Mouse (Mus musculus): ENCODE measurements at regions not wholly inside any gene's neighbourhood (a gene's known extent, or its start where the extent isn't known, plus 50 kb on each side); places are given as distances from the start of the nearest gene placed in this dataset.

DNA sequence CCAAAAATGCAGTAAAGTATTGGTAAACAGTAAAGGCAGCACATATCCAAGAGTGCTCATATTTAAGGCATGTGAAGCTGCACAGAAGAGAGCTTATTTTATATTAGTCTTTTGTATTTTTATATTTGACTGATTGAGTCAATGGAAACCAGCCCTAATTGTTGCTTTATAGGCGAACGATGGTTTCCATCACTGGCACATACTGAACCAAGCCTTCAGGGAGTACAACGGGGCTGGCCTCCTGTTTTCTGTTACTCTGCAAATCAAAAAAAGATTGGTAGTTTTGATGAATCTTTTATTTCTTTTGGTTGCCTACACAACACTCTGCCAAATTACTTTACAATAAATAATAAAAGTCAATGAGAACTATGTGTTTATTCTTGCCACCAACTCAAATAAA lies 189.7 kb upstream of the Rspo3 start:
- peak; percentile 56 for DNase-seq (ENCODE audit: low spot score)
- Histone ChIP-seq H3K36me3 (no peaks in the 10 kb centered on the region), H3K9me3 (replicated peaks) (no peaks in the 10 kb centered on the region), H3K4me1 (peaks cover 19% of the 10 kb centered on the region), H3K27me3 (ENCODE audit: low read depth, poor library complexity, severe bottlenecking) (no peaks in the 10 kb centered on the region), H3K27ac (no peak overlapping the region), H3K4me3 (no peak overlapping the region)
- 49% methylated on average over 3 of the region's 3 CpGs for WGBS

DNA sequence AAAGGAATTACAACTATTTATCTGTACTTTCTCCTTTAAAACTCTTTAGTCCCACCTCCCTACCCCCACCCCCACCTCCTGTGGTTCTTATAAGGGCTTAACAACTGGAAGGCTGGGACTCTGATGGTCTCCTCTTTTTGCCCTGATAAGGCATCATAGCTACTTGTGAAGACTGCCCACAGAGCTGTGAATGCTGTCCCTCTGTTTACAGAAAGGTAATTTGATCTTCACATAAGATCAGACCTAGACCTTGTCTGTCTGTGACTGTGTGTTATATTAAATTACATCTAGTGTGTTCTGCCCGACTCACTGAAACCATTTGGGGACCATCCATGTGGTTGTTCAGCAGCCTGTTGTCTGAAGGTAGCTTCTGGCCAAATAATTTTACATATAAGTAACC lies 175.3 kb upstream of the Rspo3 start:
- Histone ChIP-seq H3K36me3 (no peaks in the 10 kb centered on the region), H3K4me3 (no peak overlapping the region), H3K4me1 (0 out of 2 replicates have a peak, but pooled peaks cover 3% of the 10 kb centered on the region), H3K27me3 (ENCODE audit: low read depth, poor library complexity, severe bottlenecking) (no peaks in the 10 kb centered on the region), H3K9me3 (replicated peaks) (no peaks in the 10 kb centered on the region), H3K27ac (no peak overlapping the region)
- WGBS = 24% methylated on average over 1 of the region's 1 CpGs
- no peak for DNase-seq (ENCODE audit: low spot score)

DNA sequence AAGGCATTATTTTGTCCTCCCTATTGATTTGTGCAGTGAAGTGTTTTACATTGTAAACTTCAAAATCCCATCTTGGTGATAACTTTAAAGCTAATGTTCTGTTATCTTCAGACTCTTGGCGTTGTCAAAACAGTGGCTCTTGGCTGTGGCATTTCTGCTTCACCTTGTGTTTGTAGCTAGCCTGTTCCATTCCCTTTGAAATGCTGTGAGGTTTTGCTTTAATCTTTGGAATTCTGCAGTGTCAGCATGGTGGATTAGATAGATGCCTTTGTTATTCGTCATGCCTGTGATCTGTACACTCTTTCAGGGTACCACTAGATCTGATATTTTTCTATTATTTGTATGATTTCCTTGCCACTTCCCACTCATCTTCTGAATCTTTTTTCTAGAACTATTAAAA lies 173.0 kb upstream of the Rspo3 start:
- H3K4me3 ChIP-seq = no peak overlapping the region
- H3K4me1 ChIP-seq = peaks cover 5% of the 10 kb centered on the region; the same call in 1 of the 2 replicates
- H3K9me3 ChIP-seq (replicated peaks) = no peaks in the 10 kb centered on the region
- DNase-seq (ENCODE audit: low spot score) = no peak
- H3K27me3 ChIP-seq (ENCODE audit: low read depth, poor library complexity, severe bottlenecking) = no peaks in the 10 kb centered on the region
- H3K36me3 ChIP-seq = no peaks in the 10 kb centered on the region
- H3K27ac ChIP-seq = no peak overlapping the region
- 64% methylated on average over 2 of the region's 2 CpGs for WGBS

DNA sequence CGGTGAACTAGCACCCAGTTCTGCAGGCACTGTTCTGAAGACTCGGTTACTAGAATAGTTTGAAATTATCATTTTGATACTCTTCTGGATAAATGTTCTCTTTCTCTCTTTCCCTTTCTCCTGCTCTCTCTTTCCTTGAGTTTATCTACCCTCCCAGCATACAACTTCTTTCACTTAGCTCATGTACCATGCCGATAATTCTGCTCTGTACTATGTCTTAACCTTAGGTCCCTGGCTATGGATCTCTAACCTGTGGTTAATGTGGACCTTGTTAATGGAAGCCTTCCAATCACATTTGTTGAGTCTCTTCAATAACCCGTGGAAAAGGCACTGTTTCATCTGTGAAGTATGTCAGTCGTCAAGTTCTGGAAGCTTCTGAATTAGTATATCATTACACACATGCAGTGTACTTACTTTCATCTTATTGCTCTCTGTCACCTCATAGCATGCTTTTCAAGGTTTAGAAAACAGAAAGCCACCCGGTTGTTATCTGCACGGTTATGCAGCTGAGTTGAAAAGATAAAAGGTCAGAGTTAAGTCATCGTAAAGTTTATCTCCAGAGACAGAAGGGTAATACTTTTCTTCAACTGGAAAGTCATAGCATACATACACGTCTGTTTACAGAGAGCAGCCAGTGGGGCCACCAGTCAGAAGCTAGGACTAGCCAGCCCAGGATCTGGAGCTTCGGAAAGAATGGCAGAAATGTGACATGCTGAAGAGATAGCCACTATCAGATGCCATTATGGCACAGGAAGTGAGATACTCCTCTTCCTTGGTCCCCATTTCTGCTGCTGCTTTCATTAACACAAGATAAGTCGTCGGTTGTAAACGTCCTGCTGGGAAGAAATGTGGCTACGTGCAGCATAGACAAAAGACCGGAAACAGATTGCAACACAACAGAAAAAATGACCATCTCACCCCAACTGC lies 157.6 kb upstream of the Rspo3 start:
- Histone ChIP-seq H3K36me3 (no peaks in the 10 kb centered on the region), H3K27me3 (ENCODE audit: low read depth, poor library complexity, severe bottlenecking) (no peaks in the 10 kb centered on the region), H3K27ac (no peak overlapping the region), H3K9me3 (replicated peaks) (no peaks in the 10 kb centered on the region), H3K4me1 (no peaks in the 10 kb centered on the region), H3K4me3 (no peak overlapping the region)
- no peak for DNase-seq (ENCODE audit: low spot score)
- 75% methylated on average over 15 of the region's 15 CpGs for WGBS

DNA sequence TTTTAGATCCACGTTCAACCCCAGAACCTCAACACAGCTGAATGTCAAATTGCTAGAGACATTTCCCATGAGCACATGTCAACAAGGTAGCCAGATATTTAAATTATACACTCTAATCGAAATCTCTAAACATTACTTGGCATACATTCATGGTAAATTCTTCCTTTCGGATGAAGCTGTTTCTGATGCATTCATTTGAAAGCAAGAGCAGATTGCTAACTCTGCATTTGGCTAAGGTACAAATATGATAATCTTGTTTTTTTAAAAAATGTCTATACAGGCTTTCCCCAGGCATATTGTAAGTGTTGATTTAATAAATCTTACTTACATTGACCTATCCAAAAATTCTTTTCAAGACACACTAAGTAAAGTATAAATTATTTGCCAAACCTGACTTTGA lies 153.9 kb upstream of the Rspo3 start:
- Histone ChIP-seq H3K27me3 (ENCODE audit: low read depth, poor library complexity, severe bottlenecking) (no peaks in the 10 kb centered on the region), H3K9me3 (replicated peaks) (no peaks in the 10 kb centered on the region), H3K27ac (no peak overlapping the region), H3K36me3 (no peaks in the 10 kb centered on the region), H3K4me3 (no peak overlapping the region), H3K4me1 (no peaks in the 10 kb centered on the region)
- WGBS = 90% methylated on average over 3 of the region's 3 CpGs
- DNase-seq (ENCODE audit: low spot score) = no peak

DNA sequence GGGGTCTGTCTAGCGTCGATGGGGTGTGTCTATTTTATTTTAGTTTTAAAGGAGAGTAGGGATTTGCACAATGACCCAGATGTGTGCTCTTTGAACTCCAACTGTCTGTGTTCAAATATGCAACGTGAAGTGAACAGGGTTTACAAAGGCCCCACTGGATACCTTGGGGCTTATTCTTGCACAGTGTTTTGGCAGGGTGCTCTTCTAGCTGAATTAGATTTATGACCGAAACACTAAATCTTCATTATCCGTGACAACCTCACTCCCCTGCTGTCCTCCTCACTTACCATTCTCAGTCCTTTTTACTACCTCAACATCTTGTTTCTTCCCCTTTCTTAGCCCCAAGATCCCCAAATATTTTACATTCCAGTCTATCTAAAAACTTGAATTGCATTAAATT lies 151.3 kb upstream of the Rspo3 start:
- DNase-seq (ENCODE audit: low spot score) = no peak
- H3K27me3 ChIP-seq (ENCODE audit: low read depth, poor library complexity, severe bottlenecking) = no peaks in the 10 kb centered on the region
- H3K4me3 ChIP-seq = no peak overlapping the region
- H3K9me3 ChIP-seq (replicated peaks) = no peaks in the 10 kb centered on the region
- H3K36me3 ChIP-seq = no peaks in the 10 kb centered on the region
- no peak overlapping the region for H3K27ac ChIP-seq
- 63% methylated on average over 5 of the region's 5 CpGs for WGBS
- no peaks in the 10 kb centered on the region for H3K4me1 ChIP-seq

DNA sequence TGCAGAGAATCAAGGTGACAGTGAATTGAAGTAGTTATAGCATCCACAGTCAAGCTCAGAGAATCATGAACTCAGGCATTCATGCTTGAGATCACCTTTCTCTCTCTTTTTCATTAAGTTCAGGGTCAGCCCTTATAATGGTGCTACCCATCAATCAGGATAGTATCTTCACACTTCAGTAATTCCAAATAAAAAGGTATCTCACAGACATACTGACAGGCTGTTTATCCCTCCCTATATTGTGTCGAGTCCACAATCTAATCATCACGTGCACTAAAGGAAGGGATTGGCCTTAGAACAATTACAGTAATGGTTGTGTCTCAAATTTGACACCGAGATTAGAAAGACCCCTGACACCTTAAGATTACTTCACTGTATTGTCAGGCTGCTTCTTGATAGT lies 138.7 kb upstream of the Rspo3 start:
- Histone ChIP-seq H3K4me1 (peaks cover 16% of the 10 kb centered on the region; the same call in 1 of the 2 replicates), H3K9me3 (replicated peaks) (no peaks in the 10 kb centered on the region), H3K27me3 (ENCODE audit: low read depth, poor library complexity, severe bottlenecking) (no peaks in the 10 kb centered on the region), H3K27ac (no peak overlapping the region), H3K4me3 (no peak overlapping the region), H3K36me3 (no peaks in the 10 kb centered on the region)
- WGBS = 62% methylated on average over 3 of the region's 3 CpGs
- DNase-seq (ENCODE audit: low spot score) = no peak

DNA sequence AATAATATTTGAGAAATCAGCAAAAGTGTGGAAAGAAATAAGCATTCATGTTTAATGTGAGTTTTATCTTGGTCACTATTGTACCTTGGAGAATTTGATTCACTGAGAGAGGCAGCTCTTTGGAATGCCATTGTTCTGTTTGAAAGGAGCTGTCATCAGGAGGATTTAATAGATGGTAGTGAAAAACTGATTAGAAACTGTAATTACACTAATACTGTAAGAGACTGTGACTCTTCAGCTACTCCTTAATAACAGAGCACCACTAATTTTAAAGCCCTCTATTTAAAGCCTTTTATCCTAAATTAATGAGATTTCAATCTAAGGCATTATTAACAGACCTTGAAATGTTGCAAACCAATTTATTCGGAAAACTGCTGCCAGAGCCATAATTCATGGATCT lies 126.1 kb upstream of the Rspo3 start:
- H3K4me3 ChIP-seq = no peak overlapping the region
- H3K27me3 ChIP-seq (ENCODE audit: low read depth, poor library complexity, severe bottlenecking) = no peaks in the 10 kb centered on the region
- 81% methylated on average over 1 of the region's 1 CpGs for WGBS
- no peak overlapping the region for H3K27ac ChIP-seq
- DNase-seq (ENCODE audit: low spot score) = no peak
- no peaks in the 10 kb centered on the region for H3K9me3 ChIP-seq (replicated peaks)
- H3K4me1 ChIP-seq = no peaks in the 10 kb centered on the region
- no peaks in the 10 kb centered on the region for H3K36me3 ChIP-seq

DNA sequence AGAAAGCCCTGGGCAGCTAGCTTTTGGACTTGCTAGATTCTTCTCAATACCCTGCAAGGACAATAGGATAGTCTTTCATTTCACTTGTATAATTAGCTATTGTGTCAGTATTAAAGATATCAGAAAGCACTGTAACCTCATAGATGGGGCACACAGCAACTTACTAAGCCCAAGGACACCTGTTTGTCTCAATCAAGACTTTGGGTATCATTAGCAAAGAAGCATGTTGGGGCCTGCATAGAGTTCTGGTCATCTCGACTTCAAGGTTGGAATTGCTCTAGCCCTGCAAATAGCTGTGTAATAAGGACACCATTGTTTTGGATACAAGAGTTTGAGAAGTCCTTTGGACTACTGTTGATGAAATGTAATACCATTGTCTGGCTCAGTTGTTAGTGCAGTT lies 104.6 kb upstream of the Rspo3 start:
- H3K36me3 ChIP-seq = no peaks in the 10 kb centered on the region
- DNase-seq (ENCODE audit: low spot score) = no peak
- no peak overlapping the region for H3K4me3 ChIP-seq
- H3K9me3 ChIP-seq (replicated peaks) = no peaks in the 10 kb centered on the region
- H3K27ac ChIP-seq = no peak overlapping the region
- WGBS = 67% methylated on average over 1 of the region's 1 CpGs
- H3K4me1 ChIP-seq = peaks cover 4% of the 10 kb centered on the region; the same call in 1 of the 2 replicates
- no peaks in the 10 kb centered on the region for H3K27me3 ChIP-seq (ENCODE audit: low read depth, poor library complexity, severe bottlenecking)

DNA sequence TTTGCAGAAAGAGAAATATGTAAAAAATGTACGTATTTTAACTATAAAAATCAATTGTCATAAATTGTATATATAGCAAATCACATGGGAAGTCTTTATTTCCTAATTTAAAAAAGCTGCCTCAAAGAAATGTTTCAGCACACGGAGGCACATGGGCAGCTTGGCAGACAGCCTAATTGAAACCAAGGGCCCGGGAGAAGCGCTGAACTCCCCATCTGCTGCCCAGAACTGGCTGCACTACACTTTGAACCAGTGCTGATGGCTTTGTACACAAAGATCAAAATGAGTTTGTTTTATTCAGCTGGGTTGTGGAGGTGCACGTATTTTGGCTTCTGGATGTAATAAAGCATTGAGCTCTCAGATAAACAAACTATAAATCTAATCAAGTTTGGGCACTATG lies 100.2 kb upstream of the Rspo3 start:
- DNase-seq (ENCODE audit: low spot score) = peak; percentile 42
- 29% methylated on average over 5 of the region's 5 CpGs for WGBS

DNA sequence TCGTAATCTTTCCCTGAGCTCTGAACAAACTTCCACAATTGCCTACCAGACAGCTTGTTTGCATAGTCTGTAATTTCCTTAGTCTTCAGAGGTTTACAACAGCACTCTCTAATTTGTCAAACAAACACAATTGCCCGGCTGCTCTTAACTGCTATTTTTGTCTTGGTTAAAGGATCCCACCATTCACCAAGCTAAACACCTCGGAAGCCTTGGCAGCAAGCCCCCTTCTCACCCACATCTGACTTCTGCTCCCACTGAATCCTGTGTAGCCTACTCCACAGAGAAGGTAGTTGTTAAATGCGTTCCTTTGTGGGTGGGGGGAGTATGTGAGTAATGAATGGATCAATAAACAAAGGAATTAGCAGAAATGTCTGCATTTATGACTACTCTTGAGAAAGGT lies 59.8 kb upstream of the Rspo3 start:
- Histone ChIP-seq H3K36me3 (no peaks in the 10 kb centered on the region), H3K4me3 (no peak overlapping the region), H3K4me1 (peaks cover 6% of the 10 kb centered on the region; the same call in 1 of the 2 replicates), H3K9me3 (replicated peaks) (no peaks in the 10 kb centered on the region), H3K27ac (no peak overlapping the region), H3K27me3 (ENCODE audit: low read depth, poor library complexity, severe bottlenecking) (no peaks in the 10 kb centered on the region)
- WGBS = 32% methylated on average over 4 of the region's 4 CpGs
- DNase-seq (ENCODE audit: low spot score) = no peak

More for the DNA sequence above, 100.2 kb upstream of the Rspo3 start:
- Histone ChIP-seq H3K27me3 (ENCODE audit: low read depth, poor library complexity, severe bottlenecking) (no peaks in the 10 kb centered on the region), H3K4me1 (peaks cover 4% of the 10 kb centered on the region; the same call in 1 of the 2 replicates), H3K36me3 (no peaks in the 10 kb centered on the region), H3K4me3 (no peak overlapping the region), H3K27ac (no peak overlapping the region), H3K9me3 (replicated peaks) (no peaks in the 10 kb centered on the region)

DNA sequence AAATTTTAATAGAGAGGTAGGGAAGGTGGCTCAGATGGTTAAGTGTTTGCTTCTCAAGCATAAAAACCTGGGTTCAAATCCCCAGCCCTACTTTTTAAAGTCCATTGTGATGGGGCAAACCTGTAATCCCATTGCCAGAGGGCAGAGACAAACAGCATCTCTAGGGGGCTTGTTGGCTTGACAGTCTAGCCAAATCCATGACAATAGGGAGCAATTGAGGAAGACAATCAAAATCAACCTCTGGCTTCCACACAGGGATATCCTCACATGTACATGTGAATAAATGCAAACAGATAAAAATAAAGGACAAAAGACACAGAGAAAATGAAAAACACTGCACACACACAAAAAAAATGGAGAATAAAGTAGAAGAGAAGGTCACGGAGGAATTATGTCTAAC lies 59.3 kb upstream of the Rspo3 start:
- Histone ChIP-seq H3K9me3 (replicated peaks) (no peaks in the 10 kb centered on the region), H3K36me3 (no peaks in the 10 kb centered on the region), H3K4me3 (no peak overlapping the region), H3K4me1 (peaks cover 6% of the 10 kb centered on the region; the same call in 1 of the 2 replicates), H3K27me3 (ENCODE audit: low read depth, poor library complexity, severe bottlenecking) (no peaks in the 10 kb centered on the region), H3K27ac (no peak overlapping the region)
- 71% methylated on average over 1 of the region's 1 CpGs for WGBS
- no peak for DNase-seq (ENCODE audit: low spot score)

DNA sequence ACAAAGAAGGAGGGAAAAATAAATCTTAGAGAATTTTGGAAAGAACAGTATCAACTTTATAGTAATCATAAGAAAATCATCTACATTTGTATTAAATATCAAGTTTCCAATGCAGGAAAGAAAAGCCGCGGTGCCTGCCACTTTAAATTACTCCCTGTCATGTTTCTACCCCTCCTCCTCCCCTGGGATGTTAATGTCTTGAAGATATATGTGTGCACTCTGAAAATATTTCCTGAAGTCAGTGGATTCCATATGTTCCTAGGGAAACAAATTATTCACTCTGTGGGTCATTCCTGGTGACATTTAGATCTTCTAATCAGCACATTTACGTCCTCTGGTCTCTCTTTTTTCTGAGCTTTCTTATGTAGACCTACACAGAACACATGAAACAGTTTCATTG lies 57.2 kb upstream of the Rspo3 start:
- H3K4me1 ChIP-seq = peaks cover 6% of the 10 kb centered on the region; the same call in 1 of the 2 replicates

More for the DNA sequence above, 57.2 kb upstream of the Rspo3 start:
- Histone ChIP-seq H3K9me3 (replicated peaks) (no peaks in the 10 kb centered on the region), H3K4me3 (no peak overlapping the region), H3K27ac (no peak overlapping the region), H3K36me3 (no peaks in the 10 kb centered on the region), H3K27me3 (ENCODE audit: low read depth, poor library complexity, severe bottlenecking) (no peaks in the 10 kb centered on the region)
- DNase-seq (ENCODE audit: low spot score) = no peak
- WGBS = 47% methylated on average over 3 of the region's 3 CpGs
